Mouse (Mus musculus): ENCODE measurements around the gene Eef1akmt3. TPM values are rescaled to one million over a fixed set of nuclear protein-coding genes. Genes with fewer than 3 reads are reported as not detected.
"Not testable (repeated sequence)": the region's sequence is repeated elsewhere in the genome, so short reads cannot be mapped to it uniquely, and the experiment has no call there.

The Eef1akmt3 gene
- total RNA-seq, 4 experiments from 2014 or later, result 0.12 to 0.66 (median 0.37) TPM

- DNase-seq, result peak; percentile 94
Observed at GRCm38 (mm10) chr10:127070190-127071121, 29.1 kb upstream of the Eef1akmt3 start, which contains the start of gene Tspan31. Tspan31 (minus strand) TSS chr10:127070264.

- DNase-seq, result no peak
Observed at GRCm38 (mm10) chr10:127069281-127070189, 28.2 kb upstream of the Eef1akmt3 start.

- DNase-seq, result no peak
Observed at GRCm38 (mm10) chr10:127068360-127069038, 27.2 kb upstream of the Eef1akmt3 start.

GRCm38 (mm10) chr10:127066519-127067018 lies 25.3 kb upstream of the Eef1akmt3 start:
- DNase-seq, result no peak

GRCm38 (mm10) chr10:127065981-127066380 lies 24.7 kb upstream of the Eef1akmt3 start:
- DNase-seq, result no peak

GRCm38 (mm10) chr10:127063913-127064870 lies 22.9 kb upstream of the Eef1akmt3 start:
- DNase-seq, result no peak

GRCm38 (mm10) chr10:127063239-127063872 lies 22.0 kb upstream of the Eef1akmt3 start, which contains the start of gene Cdk4:
Cdk4 (plus strand) TSS chr10:127063534.
- peak; percentile 98 for DNase-seq

GRCm38 (mm10) chr10:127062503-127062902 lies 21.2 kb upstream of the Eef1akmt3 start:
- no peak for DNase-seq

- DNase-seq, result not testable (repeated sequence)
Observed at GRCm38 (mm10) chr10:127062101-127062500, 20.8 kb upstream of the Eef1akmt3 start.

GRCm38 (mm10) chr10:127061513-127061912 lies 20.2 kb upstream of the Eef1akmt3 start:
- DNase-seq, result no peak

DNA sequence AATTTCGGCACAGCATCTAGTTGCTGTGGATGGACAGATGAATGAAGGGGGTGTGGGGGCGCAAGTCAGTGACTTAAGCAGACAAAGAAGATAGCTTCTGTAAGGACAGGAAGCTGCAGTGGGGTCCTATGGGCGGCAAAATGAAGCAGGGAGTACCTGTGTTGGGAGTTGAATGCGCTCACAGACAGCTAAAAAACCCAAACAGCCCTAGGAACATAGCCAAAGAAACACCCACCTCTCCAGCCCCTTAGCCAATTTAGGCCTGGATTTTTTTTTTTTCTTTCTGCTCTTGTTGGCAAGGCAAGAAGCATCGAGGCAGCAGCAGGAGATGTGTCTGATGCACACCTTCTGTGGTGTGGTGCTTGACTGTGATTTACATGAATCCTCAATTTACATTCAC lies 19.8 kb upstream of the Eef1akmt3 start:
- DNase-seq, result no peak

DNA sequence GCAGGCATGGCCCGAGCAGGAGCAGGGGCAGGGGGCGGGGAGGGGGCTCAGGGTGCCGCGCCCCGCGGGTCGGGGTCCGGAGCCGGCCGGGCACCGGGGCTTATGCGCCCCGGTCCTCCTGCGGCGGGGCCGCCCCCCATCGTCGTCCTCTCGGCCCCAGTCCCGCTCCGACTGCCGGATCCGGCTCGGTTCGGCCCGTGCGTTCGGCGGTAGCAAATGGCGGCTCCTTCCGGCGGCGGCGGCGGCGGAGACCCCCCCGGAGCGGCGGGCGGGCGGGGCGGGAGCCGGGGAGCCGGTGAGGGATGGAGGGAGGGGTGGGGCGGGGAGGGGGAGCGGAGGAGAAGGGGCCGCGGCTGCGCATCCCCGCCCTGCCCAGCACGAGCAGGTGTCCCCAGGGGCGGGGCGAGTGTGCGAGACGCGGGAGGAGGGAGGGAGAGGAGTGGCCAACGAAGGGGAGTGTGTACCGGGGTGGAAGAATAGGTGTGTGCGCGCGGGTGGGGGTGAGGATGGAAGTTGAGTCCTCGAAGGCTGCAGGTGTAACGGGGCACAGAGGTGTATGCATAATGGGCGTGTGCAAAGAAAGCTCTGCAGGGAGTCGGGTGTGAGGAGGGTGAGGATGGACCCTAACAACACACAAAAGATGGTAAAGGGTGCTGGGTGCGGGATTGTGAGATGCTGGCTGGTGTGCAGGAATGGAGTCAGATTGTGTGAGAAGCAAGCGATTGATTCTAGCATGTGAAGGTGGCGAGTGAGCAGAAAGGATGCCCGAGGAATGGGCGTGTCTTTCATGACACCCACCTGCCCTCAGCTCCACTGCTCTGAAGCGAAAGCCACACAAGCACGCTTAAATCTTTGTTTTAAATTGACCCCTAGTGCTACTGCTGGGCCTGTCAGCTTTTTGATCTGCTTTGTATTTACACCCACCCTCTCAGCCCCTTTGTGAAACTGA lies 18.9 kb upstream of the Eef1akmt3 start, which contains the start of gene March9:
TSS of gene March9 (minus strand) at position 217 of the 949 bp plus-strand sequence.
- peak; percentile 81 for DNase-seq

DNA sequence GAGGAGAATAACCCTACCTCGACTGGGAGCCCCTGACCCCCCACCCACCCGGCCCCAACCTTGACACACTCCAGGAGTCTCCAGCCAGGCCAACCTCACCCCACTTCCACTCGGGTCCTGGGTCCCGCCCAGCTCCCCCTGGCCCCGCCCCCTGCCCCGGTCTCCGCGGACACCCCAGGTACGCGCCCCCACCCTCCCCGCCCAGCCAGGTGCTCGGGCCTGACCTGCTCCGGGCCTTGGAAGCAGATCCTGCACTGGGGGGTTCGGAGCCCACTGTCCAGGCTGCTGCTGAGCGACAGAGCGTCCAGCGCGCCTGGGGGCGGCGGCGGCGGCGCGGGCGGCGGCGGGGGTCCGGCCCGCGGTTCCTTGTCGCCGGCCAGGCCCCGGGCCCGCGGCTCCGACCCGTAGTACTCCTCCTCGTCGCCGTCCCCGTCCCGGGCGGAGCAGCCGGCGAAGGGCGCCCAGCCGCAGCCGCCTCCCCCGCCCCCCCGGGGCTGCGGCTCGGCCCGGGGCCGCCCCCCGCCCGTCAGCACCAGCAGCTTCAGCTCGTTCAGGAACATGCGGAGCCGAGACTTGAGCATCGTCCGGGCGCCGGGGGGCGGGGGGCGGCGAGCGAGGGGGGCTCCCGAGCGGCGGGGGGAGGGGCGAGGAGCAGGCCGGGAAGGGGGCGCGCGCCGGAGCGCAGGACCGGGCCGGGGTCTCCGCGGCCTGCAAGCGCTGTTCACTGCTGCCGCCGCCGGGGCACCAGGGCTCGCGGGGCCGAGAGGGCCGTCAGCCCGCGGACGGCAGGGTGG lies 18.1 kb upstream of the Eef1akmt3 start:
- DNase-seq, result no peak

GRCm38 (mm10) chr10:127058708-127059107 lies 17.4 kb upstream of the Eef1akmt3 start:
- DNase-seq, result no peak

DNA sequence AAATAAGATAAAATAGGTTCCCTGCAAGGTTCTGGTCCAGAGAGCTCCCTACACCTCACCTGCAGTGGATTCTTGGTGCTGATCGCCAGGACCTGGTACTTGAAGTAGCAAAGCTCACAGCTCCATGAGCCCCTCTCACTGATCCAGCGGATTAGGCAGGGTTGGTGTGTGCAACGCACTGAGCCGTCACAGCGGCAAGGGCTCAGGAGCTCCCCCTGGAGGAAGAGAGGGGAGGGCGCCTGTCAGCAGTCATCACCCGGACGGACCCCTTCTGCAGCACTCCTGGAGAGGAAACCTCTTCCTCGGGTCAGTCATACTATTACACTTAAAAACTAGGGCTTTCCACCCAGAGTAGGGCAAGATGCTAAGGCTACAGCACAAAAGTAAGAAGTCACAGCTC lies 16.8 kb upstream of the Eef1akmt3 start:
- no peak for DNase-seq

GRCm38 (mm10) chr10:127056490-127056889 lies 15.2 kb upstream of the Eef1akmt3 start:
- DNase-seq, result no peak

DNA sequence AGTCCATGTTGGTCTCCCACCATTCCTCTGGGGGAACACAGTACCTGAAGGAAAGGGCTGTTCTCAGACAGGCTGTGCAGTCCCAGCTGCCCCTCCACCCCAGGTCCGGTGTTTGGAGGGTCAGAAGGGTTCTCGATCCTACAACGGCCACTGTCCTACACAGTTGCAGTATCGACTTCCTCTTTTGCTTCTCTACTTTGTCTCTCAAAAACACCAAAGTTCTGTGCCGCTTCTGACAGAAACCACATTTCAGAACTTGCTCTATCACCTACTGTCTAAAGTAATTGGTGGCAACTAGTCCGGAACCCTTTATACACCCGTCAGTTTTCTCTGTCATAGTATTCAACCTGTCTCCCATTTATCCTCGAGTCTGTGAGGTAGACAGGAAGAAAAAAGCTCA lies 14.1 kb upstream of the Eef1akmt3 start:
- no peak for DNase-seq

DNA sequence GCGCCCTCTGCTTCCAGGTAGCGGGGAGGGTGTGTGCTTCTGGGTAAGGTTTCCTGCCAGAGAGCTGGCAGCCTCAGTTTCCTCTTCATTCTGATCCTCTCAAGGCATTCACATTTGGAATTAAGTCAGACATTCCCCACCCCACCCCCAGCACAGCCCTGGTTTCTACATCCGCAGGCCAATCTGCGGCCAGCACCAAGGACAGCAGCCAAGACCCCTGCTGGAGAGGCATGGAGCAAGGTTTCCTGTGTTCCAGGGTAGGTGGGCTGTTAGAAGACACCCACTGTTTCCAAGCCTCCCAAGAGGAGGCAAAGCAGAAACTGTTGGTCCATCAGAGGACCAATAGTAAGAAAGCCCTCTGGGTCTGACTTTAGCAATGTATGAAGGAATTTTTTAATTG lies 13.3 kb upstream of the Eef1akmt3 start:
- DNase-seq, result no peak
